Mouse (Mus musculus) CD4-positive, CD25-positive, alpha-beta regulatory T cell, adult 2 months (primary cell): Measurements from ENCODE around the gene Proz.

ENCODE experiments used
- DNase-seq: peaks from one replicate; pipeline ENCODE4 v3.0.0-alpha.2; 2012; ENCODE audit warnings: low read depth, low spot score

Proz gene

DNA sequence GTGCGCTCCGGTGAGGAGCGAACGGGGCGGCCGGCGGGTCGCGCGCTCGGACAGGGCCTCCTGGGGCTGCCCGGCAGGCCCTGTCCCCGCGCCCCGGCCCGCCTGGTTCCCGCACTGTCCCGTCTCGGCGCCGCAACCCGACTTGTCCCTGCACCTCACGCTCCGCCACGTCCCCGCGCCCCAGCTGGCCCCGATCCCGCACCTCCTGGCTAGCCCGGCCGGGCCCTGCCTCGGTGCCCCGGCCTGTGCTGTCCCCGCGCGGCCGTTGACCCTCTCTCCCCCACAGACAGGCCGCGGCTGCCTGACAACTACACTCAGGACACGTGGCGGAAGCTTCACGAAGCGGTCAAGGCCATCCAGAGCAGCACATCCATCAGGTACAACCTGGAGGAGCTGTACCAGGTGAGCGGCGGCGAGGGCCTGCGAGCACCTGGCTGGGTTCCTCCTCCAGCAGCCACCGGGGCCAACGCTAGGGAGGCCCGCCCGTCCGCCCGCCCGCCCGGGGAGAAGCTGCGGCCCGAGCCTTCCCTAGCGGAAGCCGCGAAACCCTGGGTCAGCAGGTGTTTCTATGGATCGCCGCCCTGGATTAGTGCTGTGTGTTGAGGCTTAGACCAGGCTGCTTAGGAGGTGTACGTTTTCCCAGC is 45.3 kb downstream of the Proz start:
- no peak for DNase-seq

DNA sequence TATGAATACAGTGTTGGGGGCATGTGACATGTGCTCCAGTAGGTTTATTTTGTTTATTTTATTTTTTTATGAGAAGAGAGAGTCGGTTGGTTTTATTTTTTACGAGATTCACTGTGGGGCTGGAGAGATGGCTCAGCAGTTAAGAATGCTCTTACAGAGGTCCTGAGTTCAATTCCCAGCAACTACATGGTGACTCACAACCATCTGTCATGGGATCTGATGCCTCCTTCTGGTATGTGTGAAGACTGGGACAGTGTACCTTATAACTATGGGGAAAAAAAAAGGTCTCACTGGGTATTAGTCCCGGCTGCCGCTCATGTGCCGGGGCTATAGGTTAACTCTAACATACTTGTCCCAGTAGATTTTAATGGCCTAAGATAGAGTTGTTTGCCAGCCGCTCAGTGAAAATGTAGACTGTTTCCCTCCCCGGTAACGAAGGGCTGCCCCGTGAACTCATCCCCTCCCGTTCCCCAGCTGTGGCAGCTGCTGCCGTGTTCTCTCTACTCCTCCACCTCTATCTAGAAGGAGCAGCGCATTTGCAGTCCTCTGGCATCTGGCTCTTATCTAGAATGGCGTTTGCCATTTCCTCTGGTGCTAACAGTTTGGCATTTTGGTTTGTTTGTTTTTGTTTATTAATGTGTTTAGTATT is 47.4 kb downstream of the Proz start:
- no peak for DNase-seq

DNA sequence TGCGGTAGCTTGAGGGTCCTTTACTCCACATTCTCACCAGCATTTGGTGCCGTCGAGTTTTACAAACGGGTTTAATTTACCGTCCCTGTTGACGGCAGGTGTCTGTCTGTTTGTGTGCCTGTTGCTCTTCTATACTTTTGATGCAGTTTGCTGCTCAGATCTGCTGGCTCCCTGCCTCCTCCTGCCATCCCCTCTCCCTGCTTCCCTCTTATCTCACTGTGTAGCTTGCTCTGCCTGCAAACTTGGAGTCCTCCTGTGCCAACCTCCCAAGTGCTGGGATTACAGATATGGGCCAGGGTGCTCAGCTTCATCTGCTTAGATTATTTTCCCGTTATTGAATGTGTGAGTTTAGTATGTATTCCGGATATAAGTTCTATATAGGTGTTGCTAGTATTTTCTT is 48.3 kb downstream of the Proz start:
- DNase-seq: no peak

DNA sequence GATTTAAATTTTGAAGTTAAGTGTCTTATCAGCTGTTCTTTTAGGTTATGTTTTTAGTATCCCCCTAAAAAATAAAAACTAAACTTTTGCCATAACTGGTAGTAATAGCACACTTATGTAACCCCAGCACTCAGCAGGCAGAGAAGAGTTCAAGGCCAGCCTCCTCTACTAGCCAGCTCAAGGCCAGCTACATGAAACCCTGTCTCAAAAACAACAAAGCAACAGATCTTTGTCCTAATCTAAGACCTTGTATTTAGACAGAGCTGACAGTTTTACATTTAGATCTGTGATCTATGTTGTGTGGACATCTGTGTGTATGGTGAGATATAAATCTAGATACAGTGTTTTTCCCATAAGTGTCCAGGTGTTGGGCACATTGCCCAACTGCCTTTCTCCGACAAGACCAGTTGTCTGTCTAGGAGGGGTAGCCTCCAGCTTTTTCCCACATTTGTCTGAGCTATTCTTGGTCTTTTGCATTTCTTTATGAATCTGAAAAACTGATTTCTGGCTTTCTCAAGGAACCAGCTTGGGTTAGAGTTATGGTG is 48.8 kb downstream of the Proz start:
- no peak for DNase-seq

DNA sequence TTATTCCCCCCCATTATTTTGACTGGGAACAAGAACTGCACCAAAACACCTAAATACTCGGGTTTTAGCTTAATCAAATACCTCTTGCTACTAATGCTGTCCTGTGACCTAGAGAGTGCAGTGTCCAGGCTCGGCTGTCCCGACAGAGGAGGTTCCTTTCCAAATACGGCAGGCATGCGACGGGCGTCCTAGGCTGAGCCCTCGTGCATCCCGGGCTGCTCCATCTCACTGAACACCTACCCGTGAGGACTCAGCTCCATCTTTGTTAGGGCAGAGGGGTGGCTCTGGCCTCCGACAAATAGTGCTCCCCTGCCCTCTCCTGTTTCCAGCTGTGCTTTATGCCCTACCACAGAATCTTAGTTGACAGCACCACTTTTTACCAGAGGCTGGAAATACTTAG is 51.2 kb downstream of the Proz start:
- no peak for DNase-seq

DNA sequence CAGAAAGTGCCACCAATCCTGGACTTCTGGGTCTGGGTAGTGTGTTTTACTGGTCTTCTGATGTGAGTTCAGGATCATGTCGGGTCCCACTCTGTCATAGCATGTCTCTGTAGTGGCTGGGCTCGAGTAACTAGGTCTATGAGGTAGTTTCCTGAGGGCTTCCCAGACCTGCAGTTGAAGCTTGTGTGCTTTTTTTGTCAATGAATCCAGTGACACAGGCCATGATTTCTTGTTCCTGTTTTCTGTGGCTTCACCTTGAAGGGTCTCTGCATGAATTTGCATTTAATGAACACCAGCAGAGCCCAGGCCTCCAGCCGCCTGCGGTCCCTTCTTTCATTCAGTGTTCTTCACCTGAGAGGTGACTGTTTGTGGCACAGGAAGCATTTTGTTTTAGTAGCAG is 52.5 kb downstream of the Proz start:
- no peak for DNase-seq

DNA sequence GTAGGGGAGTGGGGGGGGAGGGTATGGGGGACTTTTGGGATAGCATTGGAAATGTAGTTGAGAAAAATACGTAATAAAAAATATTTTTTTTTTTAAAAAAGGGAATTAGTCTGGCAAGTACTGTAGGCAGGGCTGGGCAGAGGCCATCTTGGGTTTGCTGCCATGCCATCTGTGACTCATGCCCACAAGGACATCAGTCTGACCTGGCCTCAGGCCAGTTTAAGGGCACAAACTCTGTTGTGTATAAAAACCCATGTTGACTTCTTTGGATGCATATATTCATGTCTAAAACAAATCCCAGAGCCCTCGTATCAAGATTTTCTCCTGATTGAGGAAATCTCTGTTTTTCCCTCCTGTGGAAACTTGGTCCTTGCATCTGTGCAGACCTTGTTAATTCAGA is 56.4 kb downstream of the Proz start:
- DNase-seq: no peak

DNA sequence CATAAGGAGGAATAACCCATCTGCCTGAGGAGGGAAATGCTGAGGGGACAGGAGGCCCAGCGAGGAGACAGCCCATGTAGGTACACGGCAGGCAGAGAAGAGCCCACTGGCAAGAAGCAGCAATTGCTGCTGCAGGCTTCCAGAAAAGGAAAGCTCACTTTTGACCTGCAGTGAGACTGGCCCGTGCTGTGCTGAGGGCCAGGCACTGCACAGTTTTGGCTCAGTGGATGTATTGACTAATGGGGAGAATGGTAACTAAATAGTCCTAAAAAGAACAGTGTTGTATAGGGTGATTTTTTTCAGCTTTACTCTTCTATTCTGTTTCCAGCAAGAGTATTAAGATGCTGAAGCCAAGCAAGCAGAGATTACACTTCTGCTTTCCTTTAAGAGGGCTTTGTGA is 57.8 kb downstream of the Proz start:
- no peak for DNase-seq

DNA sequence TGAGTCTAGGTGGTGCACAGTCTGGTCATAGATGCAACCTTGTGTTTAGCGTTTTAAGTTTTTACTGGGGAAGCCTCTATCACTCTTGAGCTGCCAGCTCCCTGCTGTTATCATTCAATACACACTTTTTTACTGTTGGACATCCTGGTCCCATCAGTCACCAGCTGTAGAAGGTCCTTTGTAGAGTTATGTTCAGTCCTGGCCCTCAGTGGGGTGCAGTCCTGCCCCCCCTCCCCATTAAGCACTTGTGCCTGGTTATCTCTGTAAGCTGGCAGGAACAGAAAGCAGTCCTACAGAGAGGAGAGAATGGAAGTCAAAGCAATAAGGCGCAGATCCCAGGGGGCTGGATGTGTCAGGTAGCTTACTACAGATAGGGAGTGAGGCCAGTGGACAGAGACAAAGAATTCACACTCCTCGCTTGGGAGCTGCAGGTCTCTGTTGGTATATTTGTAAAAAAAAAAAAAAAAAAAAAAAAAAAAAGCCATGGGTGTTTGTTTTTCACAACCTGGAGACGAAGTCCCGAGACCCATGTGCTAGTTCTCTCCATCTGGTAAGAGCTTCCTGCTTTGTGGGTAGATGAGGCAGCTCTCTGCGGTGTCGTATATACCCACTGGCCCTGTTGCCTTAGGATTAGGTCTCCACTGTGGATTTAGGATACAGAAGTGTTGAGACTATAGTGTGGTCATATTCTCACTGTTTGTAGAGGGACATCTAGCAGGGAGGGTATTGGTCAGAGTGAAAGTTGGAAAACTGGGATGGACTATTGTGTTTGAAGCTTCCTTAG is 60.4 kb downstream of the Proz start:
- DNase-seq: no peak

DNA sequence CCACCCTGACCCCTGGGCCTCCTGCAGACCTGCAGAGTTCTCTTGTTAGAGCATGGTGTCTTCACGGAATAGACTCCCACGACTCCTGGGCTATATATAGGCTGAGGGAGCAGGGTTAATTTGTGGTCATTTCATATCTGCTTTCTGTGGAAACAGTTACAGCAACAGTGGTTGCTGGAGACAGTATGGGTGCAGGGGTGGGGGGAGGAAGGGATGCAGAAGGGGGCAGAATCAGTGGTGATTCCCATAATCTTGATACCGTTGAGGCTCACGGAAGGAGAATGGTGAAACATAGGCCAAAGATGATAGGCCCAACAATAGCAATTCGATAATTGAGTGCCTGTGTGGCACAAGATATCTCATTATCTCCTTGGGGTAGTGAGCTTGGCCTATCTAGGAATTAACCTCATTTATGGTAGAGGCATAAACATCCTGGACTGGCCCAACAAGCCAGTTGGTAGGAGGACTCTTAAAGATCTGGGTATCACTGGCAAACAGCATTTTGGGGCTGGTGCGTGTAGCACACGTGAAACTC is 62.2 kb downstream of the Proz start:
- DNase-seq: no peak

DNA sequence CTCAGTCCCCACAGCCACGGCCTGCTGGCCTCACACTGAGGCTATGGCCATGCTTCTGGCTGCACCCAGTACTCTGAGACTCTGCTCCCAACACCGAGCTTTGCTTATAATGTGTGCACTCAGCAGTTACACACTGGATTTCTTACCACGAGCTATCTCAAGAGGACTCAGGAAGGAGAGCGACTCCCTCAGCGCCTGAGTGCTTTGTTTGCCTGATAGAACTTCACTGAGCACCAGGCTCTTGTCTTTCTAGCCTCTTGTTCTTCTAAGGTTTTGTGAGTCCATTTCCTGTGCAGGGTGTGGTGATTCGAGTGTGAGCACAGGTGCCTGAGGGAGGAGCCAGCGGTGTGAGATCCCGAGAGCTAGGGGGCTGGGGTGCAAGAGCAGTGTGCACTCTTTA is 64.2 kb downstream of the Proz start:
- DNase-seq: no peak
